Comparison of ENCODE assay signal across 8 mouse cellular contexts in the genomic region with DNA sequence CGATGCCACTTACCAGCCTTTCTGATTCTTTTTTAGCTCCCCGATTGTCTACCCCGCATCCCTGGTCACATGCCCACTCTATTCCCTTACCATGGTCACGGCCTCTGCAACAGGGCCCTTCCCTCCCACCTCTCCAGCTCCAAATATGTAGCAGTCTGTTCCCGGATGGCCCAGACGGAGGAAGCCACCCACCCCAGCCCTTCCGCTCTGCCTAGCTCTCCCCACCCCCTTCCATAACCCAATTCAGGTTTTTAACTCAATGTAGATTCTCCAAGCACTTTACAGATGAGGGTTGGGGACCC. TPM values are rescaled to one million over a fixed set of nuclear protein-coding genes. Genes with fewer than 3 reads are reported as not detected.
DNase-seq lines count a peak whose midpoint lies in the region; ATAC-seq and TF ChIP-seq lines count a peak whose summit lies in the region.

No protein-coding gene starts in this region.

- 0 out of 2 replicates have a peak, but pooled peaks have one; percentile 40 for TF ChIP-seq EP300 in heart, adult 2 months (IDR thresholded peaks at IDR 0.05; ENCODE audit: insufficient read depth, low read depth, low read length)

- H3K36me3 ChIP-seq in heart, adult 2 months (ENCODE audit: control insufficient read depth, insufficient read depth, low read length): peaks cover 34% of the 10 kb centered on the region
- H3K36me3 ChIP-seq in forebrain, embryonic 13.5 days (ENCODE audit: poor library complexity, severe bottlenecking): peaks cover 68% of the 10 kb centered on the region
- H3K36me3 ChIP-seq in kidney, embryonic 14.5 days (ENCODE audit: control insufficient read depth, insufficient read depth, low read length): peaks cover 60% of the 10 kb centered on the region
- peaks cover 60% of the 10 kb centered on the region for H3K36me3 ChIP-seq in midbrain, embryonic 13.5 days

- peak; percentile 64 to 67 for DNase-seq in heart, adult 2 months
- DNase-seq in heart, postnatal 25 days (ENCODE audit: low spot score): no peak
- no peak for DNase-seq in left cerebral cortex, adult 8-10 months (ENCODE audit: low spot score in 2 of 2)
- DNase-seq in layer of hippocampus, postnatal 36 days: no peak
- DNase-seq in spleen, postnatal 14 days (ENCODE audit: low spot score in 2 of 2): no peak

- H3K27me3 ChIP-seq in heart, adult 2 months (ENCODE audit: control insufficient read depth, insufficient read depth, low read length): no peaks in the 10 kb centered on the region
- no peaks in the 10 kb centered on the region for H3K27me3 ChIP-seq in forebrain, embryonic 13.5 days
- H3K27me3 ChIP-seq in kidney, embryonic 14.5 days (ENCODE audit: control insufficient read depth, insufficient read depth, low read length): no peaks in the 10 kb centered on the region
- no peaks in the 10 kb centered on the region for H3K27me3 ChIP-seq in midbrain, embryonic 13.5 days

- 0 out of 2 replicates have a peak overlapping the region, but pooled peaks have one; percentile 10 for H3K9ac ChIP-seq in heart, adult 2 months (ENCODE audit: low read depth, low read length)
- H3K9ac ChIP-seq in forebrain, embryonic 13.5 days: peak overlapping the region; percentile 43; the same call in 1 of the 2 replicates
- peak overlapping the region; percentile 23; the same call in 1 of the 2 replicates for H3K9ac ChIP-seq in kidney, embryonic 14.5 days (ENCODE audit: low read depth, low read length)
- H3K9ac ChIP-seq in midbrain, embryonic 13.5 days (replicated peaks): 0 out of 2 replicates have a peak overlapping the region, but pooled peaks have one; percentile 32

- peaks cover 38% of the 10 kb centered on the region for H3K4me1 ChIP-seq in heart, adult 2 months (ENCODE audit: control insufficient read depth, insufficient read depth, low read length)
- peaks cover 96% of the 10 kb centered on the region for H3K4me1 ChIP-seq in forebrain, embryonic 13.5 days
- peaks cover 88% of the 10 kb centered on the region for H3K4me1 ChIP-seq in kidney, embryonic 14.5 days (ENCODE audit: control insufficient read depth, insufficient read depth, low read length)
- H3K4me1 ChIP-seq in midbrain, embryonic 13.5 days (replicated peaks): peaks cover 96% of the 10 kb centered on the region

- H3K4me3 ChIP-seq in heart, adult 2 months: peak overlapping the region; percentile 37
- H3K4me3 ChIP-seq in forebrain, embryonic 13.5 days: 0 out of 2 replicates have a peak overlapping the region, but pooled peaks have one; percentile 8
- no peak overlapping the region for H3K4me3 ChIP-seq in kidney, embryonic 14.5 days (ENCODE audit: low read length)
- H3K4me3 ChIP-seq in midbrain, embryonic 13.5 days (replicated peaks): no peak overlapping the region

- intact Hi-C loops in heart, adult 2 months (cut with DNase I): no loop called here
- intact Hi-C loops in heart, postnatal 25 days (cut with DNase I): no loop called here

- no peak for TF ChIP-seq POLR2A in heart, adult 2 months (IDR thresholded peaks at IDR 0.05; ENCODE audit: insufficient read depth, low read depth, low read length)

- no peaks in the 10 kb centered on the region for H3K9me3 ChIP-seq in forebrain, embryonic 13.5 days (replicated peaks)
- H3K9me3 ChIP-seq in kidney, embryonic 14.5 days (ENCODE audit: control insufficient read depth, low read length): no peaks in the 10 kb centered on the region
- no peaks in the 10 kb centered on the region for H3K9me3 ChIP-seq in midbrain, embryonic 13.5 days

- no peaks in the 10 kb centered on the region for H3K79me2 ChIP-seq in heart, adult 2 months (replicated peaks; ENCODE audit: control insufficient read depth, insufficient read depth, low read length)

- peak overlapping the region; percentile 95 for H3K27ac ChIP-seq in heart, adult 2 months
- peak overlapping the region; percentile 89; the same call in 1 of the 2 replicates for H3K27ac ChIP-seq in forebrain, embryonic 13.5 days
- peak overlapping the region; percentile 99; the same call in 1 of the 2 replicates for H3K27ac ChIP-seq in kidney, embryonic 14.5 days (ENCODE audit: low read depth, low read length)
- peak overlapping the region; percentile 90 for H3K27ac ChIP-seq in midbrain, embryonic 13.5 days

- peak overlapping the region; percentile 19; the same call in 1 of the 2 replicates for H3K4me2 ChIP-seq in forebrain, embryonic 13.5 days
- H3K4me2 ChIP-seq in kidney, embryonic 14.5 days (replicated peaks; ENCODE audit: low read depth, low read length): no peak overlapping the region
- no peak overlapping the region for H3K4me2 ChIP-seq in midbrain, embryonic 13.5 days (replicated peaks)

- ATAC-seq in forebrain, embryonic 13.5 days: no peak
- no peak for ATAC-seq in kidney, embryonic 14.5 days (ENCODE audit: low FRiP score, low TSS enrichment)
- no peak for ATAC-seq in midbrain, embryonic 13.5 days

- no peak for TF ChIP-seq CTCF in heart, adult 2 months (IDR thresholded peaks at IDR 0.05)

- WGBS in heart, adult 2 months: 19% methylated on average over 7 of the region's 7 CpGs
- WGBS in forebrain, embryonic 13.5 days: 65% methylated on average over 7 of the region's 7 CpGs
- 49% methylated on average over 7 of the region's 7 CpGs for WGBS in kidney, embryonic 14.5 days
- WGBS in midbrain, embryonic 13.5 days: 59% methylated on average over 7 of the region's 7 CpGs

RNA-seq across cellular contexts. Expression of gene Midn, which starts 8.6 kb away (rescaled TPM):
- total RNA-seq in heart, adult 2 months (2021): 100 to 1,000 TPM in 1 of 2 experiments, 10 to 100 TPM in 1; 96.2 to 102 TPM
- polyA plus RNA-seq in heart, adult 2 months (2012; rRNA removed): 50.1 and 74.5 TPM in 2 replicates
- total RNA-seq in heart, postnatal 25 days (2021): 100 to 1,000 TPM in 1 of 2 experiments, 10 to 100 TPM in 1; 92.1 to 120 TPM
- 35.1 and 37.9 TPM in 2 replicates for polyA plus RNA-seq in forebrain, embryonic 13.5 days (2015; fragmentation: Nextera tagmentation; extraction: Ambion mirVana)
- polyA plus RNA-seq in kidney, embryonic 14.5 days (2014; fragmentation: Nextera tagmentation; extraction: Ambion mirVana): 42.3 and 46.2 TPM in 2 replicates
- polyA plus RNA-seq in midbrain, embryonic 13.5 days (2015; fragmentation: Nextera tagmentation; extraction: Ambion mirVana): 35.9 and 40.6 TPM in 2 replicates
- 10 to 100 TPM; 48.5 to 76.4 (median 64.1) TPM for total RNA-seq in left cerebral cortex, adult 8-10 months (2022)
- 10 to 100 TPM; 58.9 to 62.6 TPM for total RNA-seq in layer of hippocampus, postnatal 36 days (2021)

RNA-seq across cellular contexts. Expression of gene Cirbp, which starts 9.1 kb away (rescaled TPM):
- total RNA-seq in heart, adult 2 months (2021): 10 to 100 TPM; 34.2 to 43.2 TPM
- 62.5 and 85.8 TPM in 2 replicates for polyA plus RNA-seq in heart, adult 2 months (2012; rRNA removed)
- 10 to 100 TPM; 31.7 to 43.1 TPM for total RNA-seq in heart, postnatal 25 days (2021)
- polyA plus RNA-seq in forebrain, embryonic 13.5 days (2015; fragmentation: Nextera tagmentation; extraction: Ambion mirVana): 274 and 308 TPM in 2 replicates
- polyA plus RNA-seq in kidney, embryonic 14.5 days (2014; fragmentation: Nextera tagmentation; extraction: Ambion mirVana): 80.0 and 104 TPM in 2 replicates
- 354 and 412 TPM in 2 replicates for polyA plus RNA-seq in midbrain, embryonic 13.5 days (2015; fragmentation: Nextera tagmentation; extraction: Ambion mirVana)
- 100 to 1,000 TPM; 124 to 159 (median 143) TPM for total RNA-seq in left cerebral cortex, adult 8-10 months (2022)
- 10 to 100 TPM; 58.5 to 63.4 TPM for total RNA-seq in layer of hippocampus, postnatal 36 days (2021)

RNA-seq across cellular contexts. Expression of gene 1600002K03Rik, which starts 16.0 kb away (rescaled TPM):
- 1 to 10 TPM; 5.9 to 6.0 TPM for total RNA-seq in heart, adult 2 months (2021)
- polyA plus RNA-seq in heart, adult 2 months (2012; rRNA removed): 5.6 and 6.3 TPM in 2 replicates
- total RNA-seq in heart, postnatal 25 days (2021): 1 to 10 TPM; 4.2 to 5.2 TPM
- polyA plus RNA-seq in forebrain, embryonic 13.5 days (2015; fragmentation: Nextera tagmentation; extraction: Ambion mirVana): 12.2 and 12.6 TPM in 2 replicates
- 10.3 and 12.1 TPM in 2 replicates for polyA plus RNA-seq in kidney, embryonic 14.5 days (2014; fragmentation: Nextera tagmentation; extraction: Ambion mirVana)
- 11.9 and 14.5 TPM in 2 replicates for polyA plus RNA-seq in midbrain, embryonic 13.5 days (2015; fragmentation: Nextera tagmentation; extraction: Ambion mirVana)
- 1 to 10 TPM; 4.1 to 6.0 (median 5.5) TPM for total RNA-seq in left cerebral cortex, adult 8-10 months (2022)
- 1 to 10 TPM; 6.4 to 6.9 TPM for total RNA-seq in layer of hippocampus, postnatal 36 days (2021)

RNA-seq across cellular contexts. Expression of gene Cbarp, which starts 16.1 kb away (rescaled TPM):
- total RNA-seq in heart, adult 2 months (2021): 1 to 10 TPM; 3.9 to 4.9 TPM
- 3.0 and 4.3 TPM in 2 replicates for polyA plus RNA-seq in heart, adult 2 months (2012; rRNA removed)
- 1 to 10 TPM; 2.4 to 3.1 TPM for total RNA-seq in heart, postnatal 25 days (2021)
- polyA plus RNA-seq in forebrain, embryonic 13.5 days (2015; fragmentation: Nextera tagmentation; extraction: Ambion mirVana): 21.2 and 26.8 TPM in 2 replicates
- polyA plus RNA-seq in kidney, embryonic 14.5 days (2014; fragmentation: Nextera tagmentation; extraction: Ambion mirVana): 8.1 and 8.4 TPM in 2 replicates
- 40.6 and 45.3 TPM in 2 replicates for polyA plus RNA-seq in midbrain, embryonic 13.5 days (2015; fragmentation: Nextera tagmentation; extraction: Ambion mirVana)
- total RNA-seq in left cerebral cortex, adult 8-10 months (2022): 100 to 1,000 TPM; 328 to 363 (median 358) TPM
- total RNA-seq in layer of hippocampus, postnatal 36 days (2021): 100 to 1,000 TPM; 336 to 379 TPM

RNA-seq across cellular contexts. Expression of gene Atp5d, which starts 18.3 kb away (rescaled TPM):
- 1,000 to 10,000 TPM; 1,015 to 1,150 TPM for total RNA-seq in heart, adult 2 months (2021)
- polyA plus RNA-seq in heart, adult 2 months (2012; rRNA removed): 1,139 and 1,938 TPM in 2 replicates
- 1,000 to 10,000 TPM; 1,252 to 1,264 TPM for total RNA-seq in heart, postnatal 25 days (2021)
- 454 and 459 TPM in 2 replicates for polyA plus RNA-seq in forebrain, embryonic 13.5 days (2015; fragmentation: Nextera tagmentation; extraction: Ambion mirVana)
- 519 and 582 TPM in 2 replicates for polyA plus RNA-seq in kidney, embryonic 14.5 days (2014; fragmentation: Nextera tagmentation; extraction: Ambion mirVana)
- polyA plus RNA-seq in midbrain, embryonic 13.5 days (2015; fragmentation: Nextera tagmentation; extraction: Ambion mirVana): 391 and 394 TPM in 2 replicates
- 100 to 1,000 TPM; 306 to 342 (median 330) TPM for total RNA-seq in left cerebral cortex, adult 8-10 months (2022)
- 100 to 1,000 TPM; 324 to 369 TPM for total RNA-seq in layer of hippocampus, postnatal 36 days (2021)

Comparison
In these comparisons a context has a peak if more than half of its experiments do, and no peak if none do; other contexts are left out.
1. DNase-seq: peak in heart, adult 2 months (2 of 2); none in heart, postnatal 25 days (single experiment), left cerebral cortex, adult 8-10 months (0 of 2), layer of hippocampus, postnatal 36 days (0 of 2) and spleen, postnatal 14 days (0 of 2).
2. H3K4me3 ChIP-seq: peak in heart, adult 2 months (single experiment) and forebrain, embryonic 13.5 days (single experiment); none in kidney, embryonic 14.5 days (single experiment) and midbrain, embryonic 13.5 days (single experiment).
3. Peak in every context shown above with its lines, with median percentiles within 50 percentile points of each other: H3K27ac ChIP-seq and H3K9ac ChIP-seq.